8 mouse cellular contexts compared by ENCODE assay signal in genomic region chr14:76153003-76153675, GRCm38 (mm10). TPM values are rescaled to one million over a fixed set of nuclear protein-coding genes. Genes with fewer than 3 reads are reported as not detected.
DNase-seq lines count a peak whose midpoint lies in the region; ATAC-seq and TF ChIP-seq lines count a peak whose summit lies in the region.

No protein-coding gene starts in this region.

- peak overlapping the region; percentile 83 for H3K4me3 ChIP-seq in testis, adult 2 months (ENCODE audit: control insufficient read depth, low read depth, low read length)
- peak overlapping the region; percentile 76 for H3K4me3 ChIP-seq in forebrain, embryonic 16.5 days (replicated peaks; ENCODE audit: low read length)
- H3K4me3 ChIP-seq in myocyte = peak overlapping the region; percentile 34

- H3K79me2 ChIP-seq in myocyte (ENCODE audit: control insufficient read depth, insufficient read depth) = no peaks in the 10 kb centered on the region

- ATAC-seq in cerebellum, adult (ENCODE audit: insufficient number of reproducible peaks, low FRiP score, low TSS enrichment) = peak; percentile 5; the same call in 1 of the 2 replicates
- ATAC-seq in forebrain, embryonic 16.5 days = peak; percentile 11; the same call in 1 of the 2 replicates

- no peaks in the 10 kb centered on the region for H3K27me3 ChIP-seq in testis, adult 2 months (ENCODE audit: control insufficient read depth, insufficient read depth, low read length)
- H3K27me3 ChIP-seq in forebrain, embryonic 16.5 days (replicated peaks; ENCODE audit: control insufficient read depth, insufficient read depth, low read length) = no peaks in the 10 kb centered on the region
- H3K27me3 ChIP-seq in myocyte (ENCODE audit: control insufficient read depth, insufficient read depth, insufficient read length) = no peaks in the 10 kb centered on the region

- H3K4me2 ChIP-seq in forebrain, embryonic 16.5 days (ENCODE audit: low read length) = peak overlapping the region; percentile 47
- H3K4me2 ChIP-seq in myocyte (ENCODE audit: low read depth) = peak overlapping the region; percentile 81

- H3K36me3 ChIP-seq in testis, adult 2 months (ENCODE audit: control insufficient read depth, insufficient read depth, low read length) = no peaks in the 10 kb centered on the region
- H3K36me3 ChIP-seq in forebrain, embryonic 16.5 days (ENCODE audit: control insufficient read depth, insufficient read depth) = no peaks in the 10 kb centered on the region
- H3K36me3 ChIP-seq in myocyte (ENCODE audit: control insufficient read depth, insufficient read depth) = no peaks in the 10 kb centered on the region

- no peak for TF ChIP-seq POLR2A in testis, adult 2 months (IDR thresholded peaks at IDR 0.05; ENCODE audit: control insufficient read depth, low read depth, low read length)
- TF ChIP-seq POLR2A in myocyte (IDR thresholded peaks at IDR 0.05; ENCODE audit: insufficient read length, low read depth) = no peak

- no peak for TF ChIP-seq CTCF in testis, adult 2 months (IDR thresholded peaks at IDR 0.05; ENCODE audit: control insufficient read depth, insufficient read depth, insufficient replicate concordance, low read depth, low read length)

- H3K9ac ChIP-seq in forebrain, embryonic 16.5 days (replicated peaks; ENCODE audit: low read depth, low read length) = peak overlapping the region; percentile 45

- peak overlapping the region; percentile 63 for H3ac ChIP-seq in myocyte (ENCODE audit: control insufficient read depth, insufficient read length)

- peak overlapping the region; percentile 18 for H3K27ac ChIP-seq in testis, adult 2 months (ENCODE audit: control insufficient read depth, insufficient read depth, low read depth, low read length)
- H3K27ac ChIP-seq in forebrain, embryonic 16.5 days (ENCODE audit: low read length) = peak overlapping the region; percentile 69

- no peaks in the 10 kb centered on the region for H3K9me3 ChIP-seq in forebrain, embryonic 16.5 days (ENCODE audit: control insufficient read depth, low read length)

- peaks cover 18% of the 10 kb centered on the region for H3K4me1 ChIP-seq in testis, adult 2 months (ENCODE audit: control insufficient read depth, insufficient read depth, low read length)
- peaks cover 26% of the 10 kb centered on the region for H3K4me1 ChIP-seq in forebrain, embryonic 16.5 days (replicated peaks; ENCODE audit: control insufficient read depth, insufficient read depth, low read length)

- 6% methylated on average over 24 of the region's 24 CpGs for whole genome bisulfite sequencing in forebrain, embryonic 16.5 days

- no peak for DNase-seq in cerebellum, adult 11 months
- DNase-seq in testis, postnatal 14 days (ENCODE audit: low spot score) = no peak
- peak; percentile 37 to 57 for DNase-seq in kidney, postnatal 4 days
- no peak for DNase-seq in urinary bladder, adult 18-20 months (ENCODE audit: low spot score in 2 of 2)

TF ChIP-seq in myocyte, 11 proteins besides CTCF, POLR2A, EP300 and RAD21:
- TF ChIP-seq MYOG (IDR thresholded peaks at IDR 0.05; ENCODE audit: control insufficient read depth in 1 of 3, insufficient read depth in 1 of 3, insufficient read length in 2 of 3, low read depth in 2 of 3) (no peak), MYOD1 (IDR thresholded peaks at IDR 0.05; ENCODE audit: control insufficient read depth in 1 of 3, insufficient read length in 2 of 3, low read depth in 2 of 3) (peak in 2 of 3 experiments; percentile 36 to 46), TCF3 (IDR thresholded peaks at IDR 0.05; ENCODE audit: insufficient read length, low read depth) (no peak), CEBPB (IDR thresholded peaks at IDR 0.05; ENCODE audit: insufficient read depth, poor library complexity, severe bottlenecking) (no peak)

RNA-seq across cellular contexts. Expression of gene Nufip1, which starts 42.4 kb away (rescaled TPM):
- polyA plus RNA-seq in testis, adult 2 months (2012; rRNA removed) = 2.5 and 2.7 TPM in 2 replicates
- 15.4 and 16.5 TPM in 2 replicates for polyA plus RNA-seq in forebrain, embryonic 16.5 days (2015; fragmentation: Nextera tagmentation; extraction: Ambion mirVana)
- 6.1 TPM for polyA plus RNA-seq in myocyte (2012; fragmentation: generic; extraction: Trizol)

RNA-seq across cellular contexts. Expression of gene Gpalpp1, which starts 42.6 kb away (rescaled TPM):
- 1.7 TPM in 2 replicates for polyA plus RNA-seq in testis, adult 2 months (2012; rRNA removed)
- polyA plus RNA-seq in forebrain, embryonic 16.5 days (2015; fragmentation: Nextera tagmentation; extraction: Ambion mirVana) = 16.1 and 17.2 TPM in 2 replicates
- 4.2 TPM for polyA plus RNA-seq in myocyte (2012; fragmentation: generic; extraction: Trizol)

Comparison
In these comparisons a context has a peak if more than half of its experiments do, and no peak if none do; other contexts are left out.
1. DNase-seq: peak in kidney, postnatal 4 days (2 of 2); none in cerebellum, adult 11 months (single experiment), testis, postnatal 14 days (single experiment) and urinary bladder, adult 18-20 months (0 of 2).
2. Peak in every context shown above with its lines, with median percentiles within 50 percentile points of each other: H3K4me3 ChIP-seq.